Mouse (Mus musculus): Measurements from ENCODE around the gene Sstr2. TPM values are rescaled to one million over a fixed set of nuclear protein-coding genes. Genes with fewer than 3 reads are reported as not detected.

Sstr2 gene
- total and polyA plus RNA-seq, 3 experiments: 0.77 to 0.82 TPM; not detected in 1

DNA sequence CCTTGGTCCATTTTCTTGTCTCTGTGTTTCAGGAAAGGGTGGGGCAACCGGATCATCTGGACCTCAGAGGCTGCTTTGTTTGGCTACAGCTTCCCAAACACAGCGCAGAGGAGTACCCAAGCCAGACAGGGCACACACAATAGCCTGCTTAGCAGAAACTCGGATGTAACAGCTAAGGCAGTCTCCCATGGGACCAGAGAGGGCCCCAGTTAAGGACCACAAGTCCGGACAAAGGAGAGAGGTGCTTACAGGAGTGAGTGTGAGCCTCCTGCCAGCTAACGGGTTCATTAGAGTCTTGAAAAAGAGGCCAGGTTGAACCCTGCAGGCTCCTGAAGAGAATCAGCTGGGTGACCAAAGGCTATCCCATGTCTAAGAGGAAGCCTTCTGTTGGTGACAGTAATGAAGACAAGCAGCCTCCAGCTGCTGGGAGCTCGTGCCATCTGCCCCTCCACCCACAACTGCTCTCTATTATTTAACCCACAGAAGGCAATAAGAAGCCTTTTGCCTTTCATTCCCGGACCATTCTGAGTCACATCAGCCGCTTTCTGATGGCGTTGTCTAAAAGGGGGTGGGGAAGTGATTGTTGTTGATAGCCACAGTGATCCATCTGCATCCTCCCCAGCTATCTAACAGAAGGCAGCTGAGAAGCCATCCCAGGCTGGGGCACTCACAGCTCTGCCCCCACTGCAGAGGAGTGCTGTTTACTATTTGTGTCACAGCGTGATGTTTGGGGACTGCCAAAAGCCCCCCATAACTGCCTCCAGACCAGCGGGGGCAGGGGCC, 35.1 kb upstream of the Sstr2 start:
- Histone ChIP-seq H3K9me3 (replicated peaks; ENCODE audit: insufficient read depth, low read length) (no peaks in the 10 kb centered on the region), H3K4me1 (ENCODE audit: control insufficient read depth in 1 of 2, insufficient read depth in 2 of 2, low read length in 2 of 2) (no peaks in the 10 kb centered on the region), H3K27me3 (ENCODE audit: control insufficient read depth in 1 of 2, insufficient read depth in 2 of 2, low read length in 2 of 2) (peaks cover 0 to 3% of the 10 kb centered on the region in 2 experiments; a peak in 2 of 4 replicates), H3K27ac (ENCODE audit: control insufficient read depth, low read depth, low read length) (no peak overlapping the region), H3K9ac (ENCODE audit: control insufficient read depth, low read depth, low read length, poor library complexity, severe bottlenecking) (no peak overlapping the region), H3K79me2 (ENCODE audit: control insufficient read depth, insufficient read depth, low read length, poor library complexity) (no peaks in the 10 kb centered on the region), H3K4me3 (ENCODE audit: control insufficient read depth in 1 of 2, insufficient read depth in 1 of 2, low read depth in 2 of 2, low read length in 2 of 2) (no peak overlapping the region), H3K36me3 (ENCODE audit: control insufficient read depth in 1 of 2, insufficient read depth in 2 of 2, low read length in 2 of 2) (no peaks in the 10 kb centered on the region)
- no peak for DNase-seq (ENCODE audit: low read depth, low spot score)
- TF ChIP-seq NELFE (IDR thresholded peaks at IDR 0.05; ENCODE audit: low read depth, low read length) (no peak), UBTF (IDR thresholded peaks at IDR 0.05; ENCODE audit: borderline replicate concordance, insufficient read depth, low read depth, low read length) (no peak), BHLHE40 (IDR thresholded peaks at IDR 0.05; ENCODE audit: borderline replicate concordance, low read depth, low read length) (no peak), SMC3 (IDR thresholded peaks at IDR 0.05; ENCODE audit: low read depth, low read length) (no peak), POLR2A (IDR thresholded peaks at IDR 0.05; ENCODE audit: control insufficient read depth in 1 of 2, insufficient read depth in 1 of 2, low read depth in 1 of 2, low read length in 2 of 2, poor library complexity in 1 of 2) (no peak), RAD21 (IDR thresholded peaks at IDR 0.05; ENCODE audit: low read depth, low read length) (no peak), SIN3A (IDR thresholded peaks at IDR 0.05; ENCODE audit: low read length) (no peak), CHD2 (IDR thresholded peaks at IDR 0.05; ENCODE audit: low read length) (no peak), JUND (IDR thresholded peaks at IDR 0.05; ENCODE audit: low read depth, low read length) (no peak), USF2 (IDR thresholded peaks at IDR 0.05; ENCODE audit: borderline replicate concordance in 1 of 2, insufficient read depth in 1 of 2, low read depth in 1 of 2, low read length in 2 of 2) (no peak), MAFK (IDR thresholded peaks at IDR 0.05; ENCODE audit: borderline replicate concordance, low read depth, low read length) (no peak), GATA1 (IDR thresholded peaks at IDR 0.05; ENCODE audit: low read depth, low read length) (no peak), MEF2A (IDR thresholded peaks at IDR 0.05; ENCODE audit: extremely low read depth, insufficient replicate concordance, low read depth, low read length, poor library complexity, severe bottlenecking) (no peak), USF1 (IDR thresholded peaks at IDR 0.05; ENCODE audit: low read depth, low read length) (no peak), NRF1 (IDR thresholded peaks at IDR 0.05; ENCODE audit: insufficient read depth, low read depth, low read length, poor library complexity, severe bottlenecking) (no peak)

DNA sequence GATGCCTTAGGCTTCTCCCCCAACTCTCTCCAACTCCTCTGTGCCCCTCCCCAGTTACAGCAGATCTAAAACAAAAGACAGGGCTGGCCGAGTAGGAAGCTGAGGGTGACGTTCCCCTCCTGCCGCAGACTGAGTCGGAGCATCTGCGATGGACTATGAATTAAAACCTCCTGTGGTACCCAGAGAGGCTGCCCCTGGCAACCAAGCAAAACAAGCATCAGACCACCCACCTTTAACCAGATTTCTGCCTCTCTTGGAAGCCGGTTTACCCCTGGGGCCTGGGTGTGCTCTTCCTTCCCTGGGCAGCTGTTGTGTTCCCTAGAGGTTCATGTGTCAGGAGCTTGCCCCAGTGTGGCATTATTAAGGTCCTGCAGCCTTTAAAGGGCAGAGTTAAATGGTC, 32.7 kb upstream of the Sstr2 start:
- no peaks in the 10 kb centered on the region for H3K36me3 ChIP-seq (ENCODE audit: control insufficient read depth in 1 of 2, insufficient read depth in 2 of 2, low read length in 2 of 2)
- no peak overlapping the region for H3K9ac ChIP-seq (ENCODE audit: control insufficient read depth, low read depth, low read length, poor library complexity, severe bottlenecking)
- no peaks in the 10 kb centered on the region for H3K79me2 ChIP-seq (ENCODE audit: control insufficient read depth, insufficient read depth, low read length, poor library complexity)
- H3K27me3 ChIP-seq (ENCODE audit: control insufficient read depth in 1 of 2, insufficient read depth in 2 of 2, low read length in 2 of 2): peaks cover 0 to 3% of the 10 kb centered on the region in 2 experiments; a peak in 2 of 4 replicates
- no peak overlapping the region for H3K27ac ChIP-seq (ENCODE audit: control insufficient read depth, low read depth, low read length)
- H3K9me3 ChIP-seq (replicated peaks; ENCODE audit: insufficient read depth, low read length): no peaks in the 10 kb centered on the region
- no peak overlapping the region for H3K4me3 ChIP-seq (ENCODE audit: control insufficient read depth in 1 of 2, insufficient read depth in 1 of 2, low read depth in 2 of 2, low read length in 2 of 2)
- no peaks in the 10 kb centered on the region for H3K4me1 ChIP-seq (ENCODE audit: control insufficient read depth in 1 of 2, insufficient read depth in 2 of 2, low read length in 2 of 2)
- TF ChIP-seq POLR2A (IDR thresholded peaks at IDR 0.05; ENCODE audit: control insufficient read depth in 1 of 2, insufficient read depth in 1 of 2, low read depth in 1 of 2, low read length in 2 of 2, poor library complexity in 1 of 2): no peak
- no peak for TF ChIP-seq KAT2A (conservative IDR thresholded peaks at IDR 0.05; ENCODE audit: low read depth, low read length)
- TF ChIP-seq SIN3A (IDR thresholded peaks at IDR 0.05; ENCODE audit: low read length): no peak
- no peak for TF ChIP-seq SMC3 (IDR thresholded peaks at IDR 0.05; ENCODE audit: low read depth, low read length)
- no peak for TF ChIP-seq EP300 (IDR thresholded peaks at IDR 0.05; ENCODE audit: low read depth in 1 of 2, low read length in 2 of 2)
- TF ChIP-seq CTCF (IDR thresholded peaks at IDR 0.05 in 2 of 3, conservative IDR thresholded peaks at IDR 0.05 in 1 of 3; ENCODE audit: control insufficient read depth in 1 of 3, insufficient read depth in 1 of 3, low read depth in 2 of 3, low read length in 3 of 3, poor library complexity in 1 of 3, severe bottlenecking in 1 of 3): no peak
- TF ChIP-seq ETS1 (IDR thresholded peaks at IDR 0.05; ENCODE audit: low read depth, low read length): no peak
- no peak for TF ChIP-seq UBTF (IDR thresholded peaks at IDR 0.05; ENCODE audit: borderline replicate concordance, insufficient read depth, low read depth, low read length)
- DNase-seq (ENCODE audit: low read depth, low spot score): no peak

Measured in MEL (cell line).